Mouse (Mus musculus): ENCODE measurements around the gene Rab11a. TPM values are rescaled to one million over a fixed set of nuclear protein-coding genes. Genes with fewer than 3 reads are reported as not detected.
"Not testable (repeated sequence)": the region's sequence is repeated elsewhere in the genome, so short reads cannot be mapped to it uniquely, and the experiment has no call there.

Rab11a gene
- polyA plus RNA-seq, 1 experiment from 2014 or later = 320 TPM

DNA sequence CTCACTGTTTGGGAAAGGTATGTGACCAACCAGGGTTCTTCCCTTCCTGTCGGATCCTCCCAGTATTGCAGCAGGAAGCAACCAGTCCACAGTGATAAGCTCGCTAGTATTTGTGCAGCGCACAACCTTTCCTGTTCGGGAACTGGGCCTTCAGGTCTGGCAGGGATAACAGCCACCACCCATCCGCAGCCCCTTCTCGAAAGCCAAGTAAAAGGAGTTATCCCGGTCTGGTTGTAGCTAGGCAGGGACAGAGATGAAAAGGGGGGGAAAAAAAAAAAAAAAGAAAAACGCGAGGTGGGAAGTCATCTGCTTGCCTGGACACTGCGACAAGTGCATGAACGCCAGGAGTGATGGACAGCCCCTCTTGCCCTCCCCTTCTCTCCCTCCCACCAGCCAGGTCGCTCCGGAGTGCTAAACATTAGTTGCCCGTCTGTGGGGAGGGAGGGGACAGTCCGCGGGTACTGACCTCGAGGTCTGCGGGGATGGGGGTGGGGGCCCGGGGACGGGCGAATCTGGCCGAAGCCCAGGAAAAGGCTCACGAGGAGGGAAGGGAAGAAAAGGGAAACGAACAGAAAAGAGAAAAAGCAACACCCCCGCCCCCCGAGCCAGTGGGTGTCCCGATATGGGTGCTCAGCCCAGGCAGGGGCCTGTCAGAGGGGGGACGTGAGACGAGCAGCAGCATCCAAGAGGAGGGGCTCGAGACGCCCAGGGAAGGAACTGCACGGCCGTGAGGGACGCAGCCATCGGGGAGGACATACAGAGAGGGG is 736 bp downstream of the Rab11a start:
- peak; percentile 25; the same call in 1 of the 2 replicates for ATAC-seq (ENCODE audit: low FRiP score, low read depth)
- H3K4me2 ChIP-seq (replicated peaks) = peak overlapping the region; percentile 71
- peaks cover 8% of the 10 kb centered on the region for H3K4me1 ChIP-seq
- H3K9me3 ChIP-seq = no peaks in the 10 kb centered on the region
- H3K27ac ChIP-seq = peak overlapping the region; percentile 87
- H3K36me3 ChIP-seq = no peaks in the 10 kb centered on the region
- no peaks in the 10 kb centered on the region for H3K27me3 ChIP-seq
- H3K4me3 ChIP-seq = peak overlapping the region; percentile 97
- under 1% methylated on average over 35 of the region's 35 CpGs for WGBS
- H3K9ac ChIP-seq = peak overlapping the region; percentile 95

DNA sequence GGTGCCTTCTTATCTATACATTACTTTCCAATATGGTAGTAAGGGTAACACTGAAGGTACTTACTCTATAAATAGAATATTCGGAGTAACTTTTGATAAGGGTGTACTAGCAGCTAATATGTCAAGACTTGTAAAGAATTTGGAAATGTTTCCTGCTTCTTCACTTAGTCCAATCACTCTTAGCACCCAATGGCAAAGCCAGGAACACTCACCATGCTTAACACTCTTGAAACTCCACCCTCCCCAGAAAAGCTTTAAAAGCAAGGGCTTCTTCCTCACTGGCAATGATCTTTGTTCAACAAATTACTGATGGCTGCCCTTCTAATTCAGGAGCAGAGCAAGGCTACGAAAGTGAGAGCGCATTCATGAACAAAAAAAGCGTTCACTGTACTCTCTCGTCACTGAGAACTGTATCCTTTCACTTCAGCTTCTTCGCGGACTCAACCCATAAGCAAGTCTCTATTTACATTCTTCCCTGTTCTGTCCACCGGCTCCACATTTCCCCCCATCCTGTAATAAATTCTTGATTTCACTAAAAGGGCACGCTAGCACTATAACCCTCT is 1.4 kb downstream of the Rab11a start:
- 12% methylated on average over 9 of the region's 9 CpGs for WGBS
- Histone ChIP-seq H3K27ac (peak overlapping the region; percentile 87; the same call in 1 of the 2 replicates), H3K27me3 (no peaks in the 10 kb centered on the region), H3K9me3 (no peaks in the 10 kb centered on the region), H3K4me2 (replicated peaks) (peak overlapping the region; percentile 71), H3K4me3 (peak overlapping the region; percentile 97), H3K36me3 (no peaks in the 10 kb centered on the region), H3K9ac (peak overlapping the region; percentile 95), H3K4me1 (peaks cover 8% of the 10 kb centered on the region)
- ATAC-seq (ENCODE audit: low FRiP score, low read depth) = no peak

DNA sequence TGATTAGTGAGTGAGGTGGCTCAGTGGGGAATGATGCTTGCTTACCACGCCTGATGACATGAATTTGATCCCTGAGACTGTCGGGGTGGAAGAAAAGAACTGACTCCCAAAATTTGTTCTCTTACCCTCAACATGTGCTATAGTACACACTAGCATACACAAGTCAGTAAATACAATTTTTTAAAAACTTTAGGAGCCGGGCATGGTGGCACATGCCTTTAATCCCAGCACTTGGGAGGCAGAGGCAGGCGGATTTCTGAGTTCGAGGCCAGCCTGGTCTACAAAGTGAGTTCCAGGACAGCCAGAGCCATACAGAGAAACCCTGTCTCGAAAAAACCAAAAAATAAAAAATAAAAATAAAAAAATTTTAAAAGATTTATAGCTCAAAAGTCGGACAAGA is 2.6 kb downstream of the Rab11a start:
- not testable (repeated sequence) for H3K4me1 ChIP-seq; H3K36me3 ChIP-seq; H3K9me3 ChIP-seq; H3K27me3 ChIP-seq; H3K4me2 ChIP-seq (replicated peaks); H3K27ac ChIP-seq; ATAC-seq (ENCODE audit: low FRiP score, low read depth); H3K4me3 ChIP-seq; H3K9ac ChIP-seq
- WGBS = 85% methylated on average over 7 of the region's 7 CpGs

DNA sequence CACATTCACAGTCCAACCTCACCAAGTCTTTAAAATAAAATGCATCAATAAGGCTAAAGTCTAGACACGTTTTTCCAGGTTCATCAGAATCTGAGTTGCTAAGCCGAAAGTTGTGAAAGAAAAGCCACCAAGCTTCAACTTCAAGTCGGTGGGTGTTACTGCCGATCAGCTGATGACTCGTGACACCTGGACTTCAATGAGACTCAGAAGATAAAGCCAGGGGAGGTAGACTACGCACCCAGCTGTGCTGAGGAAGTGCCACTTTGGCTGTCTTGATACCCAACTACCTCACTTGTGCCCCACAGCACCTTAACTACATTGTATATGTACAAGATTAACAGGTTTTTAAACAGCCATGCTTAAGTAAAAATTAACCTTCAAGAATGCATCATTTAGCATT is 3.4 kb downstream of the Rab11a start:
- Histone ChIP-seq H3K27ac (no peak overlapping the region), H3K9me3 (no peaks in the 10 kb centered on the region), H3K9ac (no peak overlapping the region), H3K4me1 (peaks cover 8% of the 10 kb centered on the region), H3K4me3 (no peak overlapping the region), H3K36me3 (no peaks in the 10 kb centered on the region), H3K4me2 (replicated peaks) (no peak overlapping the region), H3K27me3 (no peaks in the 10 kb centered on the region)
- no peak for ATAC-seq (ENCODE audit: low FRiP score, low read depth)
- WGBS = 66% methylated on average over 6 of the region's 6 CpGs

DNA sequence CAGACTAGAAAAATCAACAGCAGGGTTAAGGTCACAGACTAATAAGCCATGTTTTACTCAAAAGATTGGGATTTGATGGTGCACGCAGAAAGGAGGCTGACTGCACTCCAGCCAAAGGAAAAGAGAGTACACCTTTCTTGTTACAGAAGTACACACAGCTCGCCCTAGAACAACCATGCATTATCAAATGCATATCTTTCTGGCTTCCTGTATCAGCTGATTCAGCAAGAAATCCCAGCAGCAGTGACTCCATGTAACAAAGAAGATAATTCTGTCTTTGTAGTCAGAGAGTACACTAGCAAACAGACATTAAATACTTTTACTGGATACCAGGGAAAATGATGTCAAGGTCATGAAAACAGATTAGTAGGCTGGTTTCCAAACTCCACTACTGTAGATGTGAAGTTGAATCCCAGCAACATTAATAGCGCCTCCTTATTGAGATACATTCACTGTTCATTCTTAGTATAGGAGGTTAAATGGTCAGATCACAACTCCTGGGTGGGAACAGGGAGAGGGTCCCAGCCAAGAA is 6.5 kb downstream of the Rab11a start:
- Histone ChIP-seq H3K4me2 (replicated peaks) (no peak overlapping the region), H3K9me3 (no peaks in the 10 kb centered on the region), H3K36me3 (peaks cover 15% of the 10 kb centered on the region), H3K9ac (no peak overlapping the region), H3K4me1 (peaks cover 4% of the 10 kb centered on the region), H3K27ac (no peak overlapping the region), H3K4me3 (no peak overlapping the region), H3K27me3 (no peaks in the 10 kb centered on the region)
- ATAC-seq (ENCODE audit: low FRiP score, low read depth) = no peak
- WGBS = 93% methylated on average over 3 of the region's 3 CpGs

DNA sequence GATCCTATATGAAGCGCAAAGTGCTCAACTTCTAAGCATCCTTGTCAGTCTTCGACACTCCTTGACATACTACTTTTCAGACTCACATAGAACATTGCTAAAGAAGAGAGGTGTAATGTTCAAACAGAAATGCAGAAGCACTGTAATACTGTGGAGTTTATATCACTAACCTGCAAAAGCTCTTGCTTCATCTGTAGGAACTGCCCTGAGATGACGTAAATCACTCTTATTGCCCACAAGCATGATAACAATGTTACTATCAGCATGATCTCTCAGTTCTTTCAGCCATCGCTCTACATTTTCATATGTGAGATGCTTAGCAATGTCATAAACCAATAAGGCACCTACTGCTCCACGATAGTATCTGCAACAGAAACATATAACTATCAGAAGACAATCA is 11.1 kb downstream of the Rab11a start:
- H3K27me3 ChIP-seq = no peaks in the 10 kb centered on the region
- no peaks in the 10 kb centered on the region for H3K9me3 ChIP-seq
- H3K27ac ChIP-seq = no peak overlapping the region
- no peak overlapping the region for H3K4me2 ChIP-seq (replicated peaks)
- no peak overlapping the region for H3K9ac ChIP-seq
- no peaks in the 10 kb centered on the region for H3K4me1 ChIP-seq
- ATAC-seq (ENCODE audit: low FRiP score, low read depth) = no peak
- no peak overlapping the region for H3K4me3 ChIP-seq
- WGBS = 93% methylated on average over 5 of the region's 5 CpGs
- H3K36me3 ChIP-seq = peaks cover 36% of the 10 kb centered on the region

DNA sequence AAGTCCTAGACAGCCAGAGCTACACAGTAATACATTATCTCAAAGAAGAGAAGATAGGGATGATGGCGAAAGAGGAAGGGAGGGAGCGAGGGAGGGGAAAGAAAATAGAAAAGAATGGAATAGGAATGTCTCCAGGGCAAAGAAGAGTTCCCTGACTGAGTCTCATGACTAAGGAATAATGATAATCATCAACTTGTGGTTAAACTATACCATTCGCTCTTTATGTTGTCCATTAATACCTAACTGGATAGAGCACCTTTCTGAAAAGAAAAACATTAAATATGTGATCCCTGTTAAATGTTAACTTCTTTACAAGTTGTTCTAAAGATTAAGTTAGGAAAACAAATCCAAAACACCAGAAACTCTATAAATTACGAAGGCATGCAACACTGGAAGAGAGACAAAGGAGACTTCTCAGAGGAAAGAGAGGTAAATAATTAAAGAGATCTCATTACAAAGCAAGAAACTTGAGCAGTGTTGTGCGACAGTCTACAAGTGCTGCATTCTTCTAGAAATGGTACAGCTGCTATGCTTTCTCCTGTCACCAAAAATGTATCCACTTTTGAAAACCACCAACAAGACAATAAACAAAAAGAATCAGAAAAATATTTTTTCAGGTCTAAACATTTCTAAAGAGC is 17.9 kb downstream of the Rab11a start:
- H3K27ac ChIP-seq = no peak overlapping the region
- H3K27me3 ChIP-seq = no peaks in the 10 kb centered on the region
- no peaks in the 10 kb centered on the region for H3K4me1 ChIP-seq
- H3K9ac ChIP-seq = no peak overlapping the region
- no peak for ATAC-seq (ENCODE audit: low FRiP score, low read depth)
- H3K4me3 ChIP-seq = no peak overlapping the region
- WGBS = 81% methylated on average over 5 of the region's 5 CpGs
- H3K36me3 ChIP-seq = peaks cover 24% of the 10 kb centered on the region
- no peak overlapping the region for H3K4me2 ChIP-seq (replicated peaks)
- H3K9me3 ChIP-seq = no peaks in the 10 kb centered on the region

DNA sequence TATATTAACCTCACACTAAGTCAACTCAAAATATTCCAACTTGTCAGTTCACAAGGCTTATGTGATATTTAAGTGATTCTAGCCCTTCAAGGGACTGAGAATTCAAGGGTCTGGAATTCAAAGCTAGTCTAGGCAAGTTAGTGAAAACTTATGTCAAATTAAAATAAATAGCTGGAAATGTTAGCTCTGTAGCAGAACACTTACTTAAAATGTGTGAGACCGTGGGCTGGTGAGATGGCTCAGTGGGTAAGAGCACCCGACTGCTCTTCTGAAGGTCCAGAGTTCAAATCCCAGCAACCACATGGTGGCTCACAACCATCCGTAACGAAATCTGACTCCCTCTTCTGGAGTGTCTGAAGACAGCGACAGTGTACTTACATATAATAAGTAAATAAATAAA is 27.3 kb downstream of the Rab11a start:
- not testable (repeated sequence) for H3K4me3 ChIP-seq; H3K27ac ChIP-seq; H3K9me3 ChIP-seq; H3K27me3 ChIP-seq; H3K4me2 ChIP-seq (replicated peaks); H3K4me1 ChIP-seq; H3K9ac ChIP-seq; ATAC-seq (ENCODE audit: low FRiP score, low read depth)
- H3K36me3 ChIP-seq = peaks cover 24% of the 10 kb centered on the region
- 82% methylated on average over 5 of the region's 5 CpGs for WGBS

DNA sequence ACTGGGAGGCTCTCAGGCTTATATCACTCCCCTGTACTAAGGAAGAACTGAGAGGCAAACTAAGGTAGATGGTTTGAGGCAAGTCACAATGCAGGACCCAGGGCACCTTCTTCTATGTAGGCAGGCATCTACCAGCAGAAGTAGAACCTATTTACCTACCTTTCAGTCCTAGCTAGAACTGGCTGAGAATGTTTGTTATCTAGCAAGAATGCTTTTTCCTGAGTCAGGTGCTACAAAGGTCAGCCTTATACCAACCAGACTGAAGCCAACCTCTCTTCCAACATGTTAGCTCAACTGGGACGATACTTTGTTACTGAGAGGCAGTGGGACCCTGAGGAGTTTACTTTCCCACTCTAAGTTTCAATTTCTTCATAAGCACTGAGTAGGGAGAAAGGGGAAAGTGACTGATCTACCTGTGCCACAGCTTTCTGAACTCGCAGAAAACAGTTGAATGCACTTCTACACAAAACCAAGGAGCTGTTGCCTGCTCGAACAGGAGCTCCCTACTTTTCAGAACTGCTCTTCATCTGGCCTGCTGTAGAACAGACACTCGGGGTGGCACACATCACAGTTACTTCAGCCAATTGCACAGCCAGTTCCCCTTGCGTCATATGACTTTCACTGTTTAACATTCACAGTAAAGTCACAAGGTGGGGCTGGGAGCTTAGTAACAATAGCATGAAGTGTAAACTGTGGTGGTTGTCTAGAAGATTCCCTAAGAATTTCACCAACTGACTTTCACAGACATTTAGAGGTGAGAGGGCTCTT is 33.3 kb downstream of the Rab11a start:
- Histone ChIP-seq H3K27me3 (no peaks in the 10 kb centered on the region), H3K4me3 (no peak overlapping the region), H3K9ac (no peak overlapping the region), H3K9me3 (no peaks in the 10 kb centered on the region), H3K4me2 (replicated peaks) (no peak overlapping the region), H3K27ac (no peak overlapping the region), H3K4me1 (peaks cover 13% of the 10 kb centered on the region; the same call in 1 of the 2 replicates), H3K36me3 (peaks cover 30% of the 10 kb centered on the region)
- ATAC-seq (ENCODE audit: low FRiP score, low read depth) = no peak
- 87% methylated on average over 5 of the region's 5 CpGs for WGBS

DNA sequence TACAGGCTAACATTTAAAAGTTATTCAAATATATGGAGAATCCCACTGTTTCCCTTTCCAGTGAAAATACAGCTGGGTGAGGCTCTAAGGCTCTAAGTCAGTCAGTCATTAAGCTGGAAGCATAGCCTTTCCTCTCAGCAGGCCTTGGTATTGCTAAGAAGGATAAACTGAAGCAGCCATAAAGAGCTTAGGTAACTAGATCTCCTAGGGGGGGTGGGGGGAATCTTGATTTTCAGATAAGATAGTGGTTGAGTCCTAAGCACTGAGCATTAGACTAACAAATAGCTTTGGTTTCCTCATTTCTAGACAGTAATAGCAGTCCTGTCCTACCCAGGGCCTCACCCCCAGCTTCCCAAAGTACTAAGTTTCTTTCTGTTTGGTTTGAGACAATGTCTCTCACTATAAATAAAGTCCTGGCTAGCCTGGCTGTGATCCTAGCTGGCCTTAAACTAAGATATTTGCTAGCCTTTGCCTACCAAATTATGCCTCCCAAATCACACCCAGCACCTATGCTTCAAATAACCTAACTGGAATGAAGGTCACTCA is 34.1 kb downstream of the Rab11a start:
- Histone ChIP-seq H3K4me1 (peaks cover 13% of the 10 kb centered on the region; the same call in 1 of the 2 replicates), H3K9ac (no peak overlapping the region), H3K27me3 (no peaks in the 10 kb centered on the region), H3K4me3 (no peak overlapping the region), H3K9me3 (no peaks in the 10 kb centered on the region), H3K4me2 (replicated peaks) (no peak overlapping the region), H3K27ac (no peak overlapping the region), H3K36me3 (peaks cover 27% of the 10 kb centered on the region)
- ATAC-seq (ENCODE audit: low FRiP score, low read depth) = no peak

GRCm38 (mm10) chr9:64702937-64703336 is 34.6 kb downstream of the Rab11a start:
- no peak overlapping the region for H3K27ac ChIP-seq
- WGBS = 73% methylated on average over 2 of the region's 2 CpGs
- no peak for ATAC-seq (ENCODE audit: low FRiP score, low read depth)

More at GRCm38 (mm10) chr9:64702937-64703336, 34.6 kb downstream of the Rab11a start:
- H3K27me3 ChIP-seq = no peaks in the 10 kb centered on the region
- H3K4me1 ChIP-seq = peaks cover 13% of the 10 kb centered on the region; the same call in 1 of the 2 replicates
- H3K4me3 ChIP-seq = no peak overlapping the region
- no peak overlapping the region for H3K9ac ChIP-seq
- H3K9me3 ChIP-seq = no peaks in the 10 kb centered on the region
- peaks cover 22% of the 10 kb centered on the region; the same call in 1 of the 2 replicates for H3K36me3 ChIP-seq
- no peak overlapping the region for H3K4me2 ChIP-seq (replicated peaks)

Measured in limb, embryonic 13.5 days (tissue).